Mouse (Mus musculus) limb, embryonic 13.5 days (tissue): ENCODE data around the gene Rae1. TPM values are rescaled to one million over a fixed set of nuclear protein-coding genes. Genes with fewer than 3 reads are reported as not detected.
A peak's percentile ranks its signal among the peaks of the same experiment; 100 is the strongest.

Experiments used
- ATAC-seq: fragments of 200-750 bp; cut with Nextera tagmentation; 2 replicates; pipeline ENCODE4 v1.8.0; 2017; ENCODE audit warnings: low read depth, moderate number of reproducible peaks, moderate TSS enrichment; ENCODE audit not compliant: low FRiP score
- H3K27ac ChIP-seq: fragments of 300-500 bp; sonication (generic); 2 replicates; pipeline ENCODE4 v1.5.1; 2015; ENCODE audit warnings: inconsistent platforms, mild to moderate bottlenecking, moderate library complexity
- H3K27me3 ChIP-seq: fragments of 300-500 bp; sonication (generic); 2 replicates; pipeline ENCODE4 v1.6.1; 2015; ENCODE audit warnings: mild to moderate bottlenecking, inconsistent platforms
- H3K36me3 ChIP-seq: fragments of 300-500 bp; sonication (generic); 2 replicates; pipeline ENCODE4 v1.6.1; 2015; ENCODE audit warnings: inconsistent platforms, mild to moderate bottlenecking, moderate library complexity
- H3K4me1 ChIP-seq: fragments of 300-500 bp; sonication (generic); 2 replicates; pipeline ENCODE4 v1.6.1; 2015; ENCODE audit warnings: inconsistent platforms
- H3K4me2 ChIP-seq: fragments of 300-500 bp; sonication (generic); replicated peaks from 2 replicates; pipeline ENCODE4 v1.6.1; 2015; ENCODE audit warnings: inconsistent platforms, mild to moderate bottlenecking, moderate library complexity
- H3K4me3 ChIP-seq: fragments of 300-500 bp; sonication (generic); 2 replicates; pipeline ENCODE4 v1.5.1; 2015; ENCODE audit warnings: moderate library complexity, mild to moderate bottlenecking, inconsistent platforms
- H3K9ac ChIP-seq: fragments of 300-500 bp; sonication (generic); 2 replicates; pipeline ENCODE4 v1.6.1; 2015; ENCODE audit warnings: mild to moderate bottlenecking, inconsistent platforms
- H3K9me3 ChIP-seq: fragments of 300-500 bp; sonication (generic); 2 replicates; pipeline ENCODE4 v1.6.1; 2016; ENCODE audit warnings: inconsistent platforms
- WGBS: fragments of 180-500 bp; shearing (Covaris S2); methylation state at CpG from one replicate; pipeline ENCODE4 v1.1.7; 2015; 5-methylcytosine and 5-hydroxymethylcytosine counted together
- polyA plus RNA-seq: library from polyadenylated mRNA; unstranded; fragments of >200 nt; fragmentation: Nextera tagmentation; extraction: Ambion mirVana; gene quantifications from 2 replicates; pipeline ENCODE4 v1.2.1, GENCODE M21; 2015

Rae1 gene
- 148 and 155 TPM in 2 replicates for polyA plus RNA-seq

GRCm38 (mm10) chr2:172999630-173000284, at the start of gene Rae1:
TSS of gene Rae1 (plus strand) at chr2:173000117.
- peak within 1 kb of the TSS; percentile 88 for H3K27ac ChIP-seq
- H3K4me1 ChIP-seq: peaks cover 22% of the 10 kb centered on the region
- peak within 1 kb of the TSS; percentile 93 for H3K4me2 ChIP-seq
- WGBS: under 1% methylated on average over 45 of the region's 45 CpGs
- H3K4me3 ChIP-seq: peak within 1 kb of the TSS; percentile 95
- peak; percentile 93 for ATAC-seq
- peaks cover 7% of the 10 kb centered on the region; the same call in 1 of the 2 replicates for H3K27me3 ChIP-seq
- no peaks in the 10 kb centered on the region for H3K9me3 ChIP-seq
- H3K36me3 ChIP-seq: peaks cover 33% of the 10 kb centered on the region
- peak within 1 kb of the TSS; percentile 95 for H3K9ac ChIP-seq

DNA sequence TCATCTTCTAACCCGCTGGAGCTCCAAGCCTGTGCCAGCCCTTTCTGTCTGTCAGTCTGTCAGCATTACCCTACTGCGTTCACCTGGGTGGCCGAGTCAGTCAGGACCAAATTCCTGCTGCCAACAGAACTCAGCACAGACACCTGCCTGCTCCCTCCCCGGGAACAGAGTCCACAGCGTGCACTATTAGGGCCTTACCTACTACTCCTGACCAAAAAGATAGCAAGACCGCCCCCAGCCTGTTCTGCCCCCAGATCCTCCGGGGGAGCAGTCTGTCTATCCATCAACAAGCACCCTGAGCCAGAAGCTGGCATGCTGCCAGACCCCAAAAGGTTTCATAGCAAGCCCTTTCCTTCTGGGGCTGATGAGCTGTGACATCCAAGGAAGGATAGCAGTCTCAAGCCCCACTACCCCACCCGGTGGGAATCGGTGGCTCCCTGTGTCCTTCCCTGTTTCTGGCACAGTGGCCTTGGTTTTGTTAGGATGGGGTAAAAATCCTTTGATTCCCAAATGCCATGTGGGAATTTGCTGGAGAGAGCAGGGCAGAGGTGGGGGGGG, 49.7 kb upstream of the Rae1 start:
- 58% methylated on average over 9 of the region's 9 CpGs for WGBS
- no peak for ATAC-seq
- Histone ChIP-seq H3K9ac (no peak overlapping the region), H3K4me3 (no peak overlapping the region), H3K27ac (no peak overlapping the region), H3K4me2 (no peak overlapping the region), H3K4me1 (peaks cover 18% of the 10 kb centered on the region), H3K27me3 (no peaks in the 10 kb centered on the region), H3K36me3 (no peaks in the 10 kb centered on the region), H3K9me3 (no peaks in the 10 kb centered on the region)

DNA sequence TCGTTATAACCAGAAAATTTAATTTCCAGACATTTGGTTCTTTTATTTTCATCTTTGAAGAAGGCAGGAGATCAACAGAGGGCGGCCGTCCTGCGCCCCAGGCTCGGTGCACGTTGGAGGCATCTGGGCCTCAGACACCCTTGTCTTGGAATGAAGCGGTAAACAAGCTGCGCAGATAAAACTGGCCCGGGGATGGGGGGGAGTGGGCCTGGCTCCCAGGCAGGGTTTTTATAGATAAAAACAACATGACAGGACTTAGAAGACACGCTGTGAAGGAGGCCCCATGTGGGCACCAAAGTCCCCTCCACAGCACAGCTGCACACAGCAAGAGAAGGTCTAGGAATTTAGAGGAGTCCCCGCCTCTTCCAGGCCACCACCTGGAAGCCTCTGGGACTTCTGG, 49.2 kb upstream of the Rae1 start:
- H3K27ac ChIP-seq: no peak overlapping the region

GRCm38 (mm10) chr2:172951976-172952375, 47.9 kb upstream of the Rae1 start:
- Histone ChIP-seq H3K4me1 (peaks cover 18% of the 10 kb centered on the region), H3K27ac (no peak overlapping the region)
- ATAC-seq: no peak

More for the DNA sequence above, 49.2 kb upstream of the Rae1 start:
- ATAC-seq: no peak
- WGBS: 20% methylated on average over 11 of the region's 11 CpGs
- no peaks in the 10 kb centered on the region for H3K27me3 ChIP-seq
- H3K36me3 ChIP-seq: no peaks in the 10 kb centered on the region
- H3K9me3 ChIP-seq: no peaks in the 10 kb centered on the region
- H3K4me1 ChIP-seq: peaks cover 18% of the 10 kb centered on the region
- no peak overlapping the region for H3K4me2 ChIP-seq
- H3K9ac ChIP-seq: peak overlapping the region; percentile 19; the same call in 1 of the 2 replicates
- H3K4me3 ChIP-seq: no peak overlapping the region

DNA sequence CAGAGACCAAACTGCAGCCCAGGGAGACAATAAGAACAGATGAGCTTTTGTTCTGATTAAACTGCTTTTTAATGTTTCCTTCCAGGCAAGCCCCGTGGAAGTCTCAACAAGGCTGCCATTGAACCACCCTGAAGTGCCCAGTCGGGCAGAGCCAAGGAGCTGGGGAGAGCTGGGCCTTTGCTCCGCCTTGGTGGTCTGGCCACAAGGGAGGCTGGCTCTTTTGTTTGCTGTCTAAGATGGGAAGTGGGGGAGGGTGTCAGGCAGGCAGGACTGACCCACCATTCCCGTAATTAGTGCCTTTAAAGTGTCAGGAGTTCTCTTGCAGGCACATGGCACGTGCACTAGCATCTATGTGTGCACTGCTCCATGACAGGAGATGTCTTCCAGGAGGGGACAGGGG, 41.3 kb upstream of the Rae1 start:
- H3K27me3 ChIP-seq: no peaks in the 10 kb centered on the region
- H3K27ac ChIP-seq: no peak overlapping the region; the same call in 1 of the 2 replicates
- no peak overlapping the region for H3K4me3 ChIP-seq
- peaks cover 20% of the 10 kb centered on the region for H3K9me3 ChIP-seq
- WGBS: 21% methylated on average over 5 of the region's 5 CpGs
- H3K36me3 ChIP-seq: no peaks in the 10 kb centered on the region
- H3K9ac ChIP-seq: no peak overlapping the region
- H3K4me2 ChIP-seq: no peak overlapping the region
- no peak for ATAC-seq
- peaks cover 18% of the 10 kb centered on the region for H3K4me1 ChIP-seq

More at GRCm38 (mm10) chr2:172951976-172952375, 47.9 kb upstream of the Rae1 start:
- Histone ChIP-seq H3K9ac (no peak overlapping the region), H3K9me3 (peaks cover 12% of the 10 kb centered on the region), H3K36me3 (no peaks in the 10 kb centered on the region), H3K27me3 (no peaks in the 10 kb centered on the region), H3K4me3 (no peak overlapping the region), H3K4me2 (no peak overlapping the region)
- 86% methylated on average over 2 of the region's 2 CpGs for WGBS

DNA sequence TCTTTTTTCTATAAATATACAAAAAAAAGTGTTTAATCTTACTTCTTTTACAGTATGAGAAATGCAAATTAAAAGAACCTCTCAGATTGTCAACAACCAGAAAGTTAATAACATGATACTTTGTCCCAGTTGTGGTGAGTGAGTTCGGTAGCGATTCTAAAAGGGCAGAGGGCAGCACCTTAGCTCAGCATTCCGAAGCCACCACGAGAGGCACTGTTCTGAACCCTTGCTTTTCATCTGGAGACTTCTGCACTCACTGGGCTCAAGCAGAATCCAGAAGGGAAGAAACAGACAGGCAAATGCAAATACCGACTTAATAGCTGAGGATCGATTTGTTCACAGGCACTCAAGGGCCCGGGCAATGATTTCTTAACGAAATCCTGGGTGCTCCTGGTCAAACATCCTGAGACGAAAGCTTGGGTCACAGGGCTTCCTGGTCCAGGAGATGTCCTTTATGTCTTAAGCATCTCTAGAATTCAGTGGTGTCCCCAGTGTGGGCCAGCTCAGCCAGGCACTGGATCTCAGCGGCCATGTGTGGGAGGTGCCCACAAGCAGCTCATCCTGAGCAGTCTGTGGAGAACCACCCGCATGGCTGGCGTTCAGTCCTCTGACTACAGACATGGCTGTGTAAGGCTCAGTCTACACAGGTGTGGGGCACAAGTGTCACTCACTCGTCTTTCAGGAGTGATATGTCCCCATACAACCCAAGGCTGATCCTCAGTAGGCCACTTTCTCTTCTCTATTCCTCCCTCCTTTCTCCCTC, 40.7 kb upstream of the Rae1 start:
- 54% methylated on average over 13 of the region's 13 CpGs for WGBS
- Histone ChIP-seq H3K36me3 (no peaks in the 10 kb centered on the region), H3K27me3 (no peaks in the 10 kb centered on the region), H3K9me3 (peaks cover 20% of the 10 kb centered on the region), H3K4me1 (peaks cover 18% of the 10 kb centered on the region), H3K4me2 (no peak overlapping the region), H3K4me3 (no peak overlapping the region), H3K9ac (no peak overlapping the region), H3K27ac (no peak overlapping the region; the same call in 1 of the 2 replicates)
- no peak for ATAC-seq

- H3K36me3 ChIP-seq: no peaks in the 10 kb centered on the region
- H3K9me3 ChIP-seq: peaks cover 20% of the 10 kb centered on the region
- no peak overlapping the region for H3K9ac ChIP-seq
- H3K4me3 ChIP-seq: no peak overlapping the region
- WGBS: 91% methylated on average over 3 of the region's 3 CpGs
- no peak for ATAC-seq
- H3K4me2 ChIP-seq: no peak overlapping the region
- no peaks in the 10 kb centered on the region; the same call in 1 of the 2 replicates for H3K27me3 ChIP-seq
- peaks cover 16% of the 10 kb centered on the region for H3K4me1 ChIP-seq
- no peak overlapping the region for H3K27ac ChIP-seq
Observed at GRCm38 (mm10) chr2:172960350-172960749, 39.6 kb upstream of the Rae1 start.

- peaks cover 15% of the 10 kb centered on the region for H3K9me3 ChIP-seq
Observed at GRCm38 (mm10) chr2:172961211-172961610, 38.7 kb upstream of the Rae1 start.

DNA sequence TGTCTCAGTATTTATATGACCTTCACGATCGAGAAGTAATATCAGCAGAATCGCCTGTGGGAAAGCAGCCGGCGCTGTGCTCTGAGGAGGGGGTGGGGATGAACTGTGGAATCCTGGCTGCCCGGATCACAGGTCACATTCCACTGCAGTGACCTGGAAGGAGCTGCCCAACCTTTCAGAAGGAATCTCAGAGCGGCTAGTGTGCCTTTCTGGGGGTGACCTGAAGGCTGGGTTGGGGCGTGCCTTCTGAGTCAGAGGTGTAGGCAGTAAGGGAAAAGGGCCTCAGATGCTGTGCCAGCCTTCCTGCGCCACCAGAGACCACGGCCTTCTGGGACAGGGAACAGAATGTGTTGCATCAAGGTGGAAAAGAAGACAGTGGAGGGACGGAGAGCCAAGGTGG, 34.7 kb upstream of the Rae1 start:
- H3K36me3 ChIP-seq: no peaks in the 10 kb centered on the region
- H3K9me3 ChIP-seq: no peaks in the 10 kb centered on the region; the same call in 1 of the 2 replicates
- ATAC-seq: no peak
- no peak overlapping the region for H3K27ac ChIP-seq
- H3K4me1 ChIP-seq: 0 out of 2 replicates have a peak, but pooled peaks cover 3% of the 10 kb centered on the region
- H3K4me2 ChIP-seq: no peak overlapping the region
- no peak overlapping the region for H3K4me3 ChIP-seq
- 0 out of 2 replicates have a peak overlapping the region, but pooled peaks have one; percentile 14 for H3K9ac ChIP-seq
- H3K27me3 ChIP-seq: no peaks in the 10 kb centered on the region; the same call in 1 of the 2 replicates
- 48% methylated on average over 11 of the region's 11 CpGs for WGBS

More at GRCm38 (mm10) chr2:172961211-172961610, 38.7 kb upstream of the Rae1 start:
- H3K4me1 ChIP-seq: peaks cover 16% of the 10 kb centered on the region
- no peak overlapping the region for H3K27ac ChIP-seq
- H3K36me3 ChIP-seq: no peaks in the 10 kb centered on the region
- H3K9ac ChIP-seq: no peak overlapping the region
- no peak overlapping the region for H3K4me2 ChIP-seq
- WGBS: 75% methylated on average over 6 of the region's 6 CpGs
- no peak for ATAC-seq
- H3K27me3 ChIP-seq: no peaks in the 10 kb centered on the region; the same call in 1 of the 2 replicates
- H3K4me3 ChIP-seq: no peak overlapping the region

- no peak overlapping the region for H3K27ac ChIP-seq
- H3K4me1 ChIP-seq: 0 out of 2 replicates have a peak, but pooled peaks cover 3% of the 10 kb centered on the region
- H3K27me3 ChIP-seq: no peaks in the 10 kb centered on the region; the same call in 1 of the 2 replicates
- 88% methylated on average over 5 of the region's 5 CpGs for WGBS
- H3K4me3 ChIP-seq: no peak overlapping the region
- H3K4me2 ChIP-seq: no peak overlapping the region
- no peak for ATAC-seq
- H3K36me3 ChIP-seq: no peaks in the 10 kb centered on the region
- H3K9me3 ChIP-seq: no peaks in the 10 kb centered on the region
- H3K9ac ChIP-seq: no peak overlapping the region
Observed at GRCm38 (mm10) chr2:172966480-172966879, 33.4 kb upstream of the Rae1 start.

DNA sequence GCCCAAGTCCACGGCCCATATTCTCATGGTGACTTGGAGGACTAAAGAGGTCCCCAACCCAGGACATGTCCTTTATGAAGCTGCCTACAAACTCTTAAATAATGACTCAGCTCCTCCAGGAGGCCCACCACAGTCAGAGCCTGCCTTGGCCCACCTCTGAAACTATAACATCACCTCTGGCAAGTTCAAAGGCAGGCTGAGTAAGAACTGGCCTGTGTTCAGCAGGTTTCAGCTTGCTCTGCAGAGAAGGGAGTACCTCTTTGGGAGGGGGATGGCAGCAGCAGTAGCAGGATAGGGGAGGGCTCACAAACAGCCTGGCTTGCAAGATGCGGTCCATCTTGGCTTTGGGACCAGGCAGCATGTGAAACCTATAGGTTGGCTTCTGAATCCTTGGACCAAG, 28.1 kb upstream of the Rae1 start:
- H3K4me3 ChIP-seq: no peak overlapping the region
- H3K4me2 ChIP-seq: no peak overlapping the region
- H3K27ac ChIP-seq: no peak overlapping the region
- no peaks in the 10 kb centered on the region for H3K36me3 ChIP-seq
- no peak for ATAC-seq
- peaks cover 8% of the 10 kb centered on the region for H3K4me1 ChIP-seq
- no peaks in the 10 kb centered on the region for H3K9me3 ChIP-seq
- WGBS: 83% methylated on average over 2 of the region's 2 CpGs
- H3K27me3 ChIP-seq: no peaks in the 10 kb centered on the region
- H3K9ac ChIP-seq: no peak overlapping the region
